Mouse (Mus musculus): ENCODE results near the gene Unc93a.
A peak's percentile ranks its signal among the peaks of the same experiment; 100 is the strongest.
"Not testable (repeated sequence)": the region's sequence is repeated elsewhere in the genome, so short reads cannot be mapped to it uniquely, and the experiment has no call there.

The Unc93a gene

GRCm38 (mm10) chr17:13131710-13132109 is at the start of gene Unc93a:
Gene Unc93a (minus strand): TSS chr17:13131810.
- DNase-seq (ENCODE audit: low spot score in 2 of 2), result not testable (repeated sequence)

GRCm38 (mm10) chr17:13180491-13180890 is 48.9 kb upstream of the Unc93a start:
- DNase-seq (ENCODE audit: low spot score in 2 of 2), result peak in 1 of 2 experiments; percentile 10

GRCm38 (mm10) chr17:13179021-13179420 is 47.4 kb upstream of the Unc93a start:
- not testable (repeated sequence) for DNase-seq (ENCODE audit: low spot score in 2 of 2)

DNA sequence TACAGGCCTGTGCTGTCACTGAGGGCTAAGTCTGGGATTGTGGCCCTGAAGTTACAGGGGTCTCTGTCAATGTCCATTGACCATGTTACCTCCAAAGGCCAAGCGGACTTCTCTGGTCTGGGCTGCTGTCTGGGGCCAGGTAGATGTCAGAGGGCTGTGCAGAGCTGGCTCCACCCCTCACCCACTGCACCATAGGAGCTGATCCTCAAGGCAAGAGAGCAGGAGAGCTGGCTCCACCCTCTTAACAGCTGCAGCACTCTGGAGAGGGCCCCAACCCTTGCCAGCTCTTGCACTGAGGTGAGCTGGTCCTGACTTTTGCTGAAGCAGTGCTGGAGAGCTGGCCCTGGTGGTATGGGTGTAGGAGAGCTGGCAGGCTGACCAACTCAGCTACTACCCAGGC is 46.2 kb upstream of the Unc93a start:
- DNase-seq (ENCODE audit: low spot score in 2 of 2), result not testable (repeated sequence)

DNA sequence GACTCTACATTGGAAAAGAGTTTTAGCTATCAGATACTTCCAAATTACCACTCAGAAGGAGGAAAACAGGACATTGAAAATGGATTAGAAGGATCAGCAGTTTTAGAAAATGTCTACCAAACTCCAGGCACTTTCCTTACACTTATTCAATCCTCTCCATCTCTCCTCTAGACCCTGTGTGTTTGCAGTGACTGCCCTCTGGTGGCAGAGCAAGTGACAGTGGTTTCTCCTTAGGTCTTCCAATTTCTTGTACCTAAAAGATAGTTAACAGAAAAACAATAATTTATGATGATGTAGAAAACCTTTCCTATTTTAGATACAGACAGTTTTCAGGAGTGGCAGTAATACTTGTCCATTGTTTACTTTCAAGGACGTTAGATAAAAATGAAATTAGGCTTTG is 44.0 kb upstream of the Unc93a start:
- not testable (repeated sequence) for DNase-seq (ENCODE audit: low spot score in 2 of 2)

DNA sequence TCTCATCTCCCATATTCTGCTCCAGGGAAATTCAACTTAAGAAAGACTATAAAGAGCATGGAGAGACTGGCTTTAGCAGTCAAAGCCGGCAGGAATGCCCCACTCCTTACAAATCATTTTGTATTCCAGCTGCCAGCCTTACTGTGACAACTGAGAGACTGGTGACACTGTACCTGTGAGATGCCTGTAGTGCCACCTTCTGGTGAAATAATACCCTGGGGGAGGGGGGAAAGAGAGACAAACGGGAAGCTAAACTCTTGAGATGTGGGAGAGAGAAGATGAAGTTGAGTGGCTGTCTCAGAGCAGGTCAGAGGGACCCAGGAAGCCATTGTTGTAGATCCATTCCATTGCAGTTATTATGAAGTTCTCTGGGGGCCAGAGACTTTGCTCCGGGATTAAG is 42.4 kb upstream of the Unc93a start:
- not testable (repeated sequence) for DNase-seq (ENCODE audit: low spot score in 2 of 2)

DNA sequence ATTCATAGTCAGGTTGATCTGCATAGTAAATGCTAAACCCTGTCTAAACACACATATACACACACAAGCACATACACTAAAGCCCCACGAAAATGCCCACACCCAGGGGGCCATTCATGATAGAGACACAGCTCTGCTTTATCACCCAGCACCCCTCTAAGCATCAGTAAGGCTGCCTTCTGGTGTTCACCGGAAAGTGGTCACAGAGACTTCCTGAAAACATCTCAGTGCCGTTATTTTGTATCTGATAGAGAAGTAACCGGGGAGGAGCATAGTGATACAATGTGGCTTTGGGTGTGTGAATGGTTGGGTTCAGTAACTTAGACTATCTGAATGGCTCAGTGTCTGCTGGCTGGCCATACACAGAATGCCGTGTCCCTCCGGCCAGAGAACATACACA is 42.0 kb upstream of the Unc93a start:
- not testable (repeated sequence) for DNase-seq (ENCODE audit: low spot score in 2 of 2)

GRCm38 (mm10) chr17:13146128-13146527 is 14.5 kb upstream of the Unc93a start:
- DNase-seq (ENCODE audit: low spot score in 2 of 2), result not testable (repeated sequence)

GRCm38 (mm10) chr17:13144580-13145215 is 13.1 kb upstream of the Unc93a start:
- DNase-seq (ENCODE audit: low spot score in 2 of 2), result not testable (repeated sequence)

DNA sequence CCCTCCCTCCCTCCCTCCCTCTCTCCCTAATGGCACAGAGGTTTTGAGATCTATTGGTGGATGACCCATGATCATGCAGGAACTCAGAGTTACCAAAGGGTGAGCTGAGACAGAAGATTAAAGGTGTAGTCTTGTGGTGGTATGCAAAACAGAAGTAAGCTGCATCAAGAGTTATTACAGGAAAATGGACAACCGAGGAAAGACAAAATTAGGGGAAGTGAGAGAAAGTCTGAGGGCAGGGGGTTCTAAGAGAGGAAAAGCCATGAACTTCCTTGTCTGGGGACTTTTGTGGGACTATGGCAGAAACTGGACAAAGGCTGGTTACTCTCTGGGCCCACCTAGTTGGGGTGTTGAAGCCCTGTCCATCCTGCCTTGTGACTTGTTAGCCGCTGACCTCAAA is 11.1 kb upstream of the Unc93a start:
- DNase-seq (ENCODE audit: low spot score in 2 of 2), result not testable (repeated sequence)

DNA sequence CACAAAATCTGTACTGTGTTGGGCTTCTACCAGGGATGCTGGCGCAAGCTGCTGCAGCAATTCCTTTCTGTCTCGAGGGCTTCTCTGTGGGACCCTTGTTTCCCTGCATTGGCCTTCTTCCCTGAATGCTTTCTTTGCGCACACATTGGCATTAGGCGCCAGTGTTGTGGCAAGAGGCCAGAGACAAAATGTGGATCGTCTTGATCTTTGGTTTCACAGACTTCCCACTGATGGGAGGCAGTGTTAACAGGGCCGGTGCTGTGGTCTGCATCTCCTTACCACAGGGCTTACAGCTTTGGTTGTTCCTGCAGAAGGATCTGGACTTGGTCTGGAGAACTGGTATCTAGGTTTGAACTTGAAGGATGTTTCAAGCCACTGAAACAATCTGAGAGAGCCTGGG is 3.7 kb upstream of the Unc93a start:
- DNase-seq (ENCODE audit: low spot score in 2 of 2), result peak; percentile 69

DNA sequence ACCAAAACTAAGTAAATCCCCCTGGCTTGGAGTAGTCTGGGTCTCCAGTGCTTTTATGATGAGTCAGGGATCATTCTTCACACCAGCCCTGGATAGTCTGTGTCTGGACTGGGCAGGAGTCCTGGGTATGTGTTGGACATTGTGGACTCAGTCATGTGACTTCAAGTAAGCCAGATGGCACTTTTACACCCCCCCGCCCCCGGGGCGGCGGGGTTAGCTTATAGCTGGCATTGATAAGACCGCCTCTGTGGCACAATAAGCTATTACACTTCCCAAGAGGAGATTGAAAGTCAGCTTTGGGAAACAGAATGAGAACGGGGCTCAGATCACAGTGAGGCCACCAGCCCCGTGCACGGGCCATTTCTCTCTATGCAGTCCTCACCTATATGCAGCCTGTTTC is 742 bp upstream of the Unc93a start:
- not testable (repeated sequence) for DNase-seq (ENCODE audit: low spot score in 2 of 2)

GRCm38 (mm10) chr17:13129737-13130465 is 1.7 kb downstream of the Unc93a start:
- DNase-seq (ENCODE audit: low spot score in 2 of 2), result not testable (repeated sequence)

DNA sequence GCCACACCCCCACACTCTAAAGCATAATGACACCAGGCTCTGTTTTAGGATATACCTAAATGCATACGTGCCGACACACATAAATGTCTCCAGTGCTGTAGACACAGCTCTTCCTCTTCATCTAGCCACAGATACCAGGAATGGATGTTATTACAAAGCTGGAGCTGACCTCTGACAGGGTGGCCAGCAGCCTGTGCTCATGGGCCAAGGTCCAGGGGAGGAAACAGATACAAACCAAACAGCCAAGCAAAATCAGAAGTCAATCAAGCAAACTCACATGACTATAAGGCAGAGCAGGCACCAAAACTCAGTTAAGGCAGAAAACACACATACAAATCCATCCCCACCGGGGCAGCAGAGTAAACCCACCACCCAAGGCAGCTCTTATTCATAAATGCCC is 2.3 kb downstream of the Unc93a start:
- not testable (repeated sequence) for DNase-seq (ENCODE audit: low spot score in 2 of 2)

- DNase-seq (ENCODE audit: low spot score in 2 of 2), result not testable (repeated sequence)
Measured at GRCm38 (mm10) chr17:13124241-13124640, 7.4 kb downstream of the Unc93a start.

DNA sequence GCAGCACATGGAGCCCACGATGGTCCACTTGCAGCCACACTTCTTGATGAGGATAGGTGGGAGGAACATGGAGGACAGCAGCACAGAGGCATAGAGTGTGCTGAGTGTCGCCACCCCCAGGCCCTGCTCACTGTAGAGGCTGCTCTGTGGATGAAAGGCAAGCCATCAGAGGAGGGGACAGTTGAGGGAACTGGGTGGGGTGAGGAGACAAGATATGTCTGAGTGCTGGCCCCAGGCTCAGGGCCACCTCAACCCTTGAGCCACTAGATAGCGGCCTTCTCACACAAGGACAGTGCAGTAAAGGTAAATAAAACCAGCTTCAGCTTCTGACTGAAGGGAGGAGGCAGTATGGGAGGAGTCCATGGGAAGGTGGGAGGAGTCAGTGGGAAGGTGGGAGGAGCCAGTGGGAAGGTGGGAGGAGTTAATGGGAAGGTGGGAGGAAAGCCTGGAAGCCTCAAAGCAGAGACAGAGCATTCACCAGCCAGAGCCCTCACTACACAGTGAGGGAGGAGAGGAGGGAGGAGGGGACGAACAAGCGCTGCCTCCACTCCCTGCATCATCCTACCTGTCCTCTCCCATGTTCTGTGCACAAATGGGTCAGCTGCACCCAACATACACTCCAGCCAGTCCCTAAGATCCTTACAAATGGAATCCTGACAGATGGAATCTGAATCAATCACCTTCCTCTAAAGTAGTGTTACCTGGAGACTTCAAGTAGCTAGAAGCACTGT is 8.1 kb downstream of the Unc93a start:
- DNase-seq (ENCODE audit: low spot score in 2 of 2), result not testable (repeated sequence)

DNA sequence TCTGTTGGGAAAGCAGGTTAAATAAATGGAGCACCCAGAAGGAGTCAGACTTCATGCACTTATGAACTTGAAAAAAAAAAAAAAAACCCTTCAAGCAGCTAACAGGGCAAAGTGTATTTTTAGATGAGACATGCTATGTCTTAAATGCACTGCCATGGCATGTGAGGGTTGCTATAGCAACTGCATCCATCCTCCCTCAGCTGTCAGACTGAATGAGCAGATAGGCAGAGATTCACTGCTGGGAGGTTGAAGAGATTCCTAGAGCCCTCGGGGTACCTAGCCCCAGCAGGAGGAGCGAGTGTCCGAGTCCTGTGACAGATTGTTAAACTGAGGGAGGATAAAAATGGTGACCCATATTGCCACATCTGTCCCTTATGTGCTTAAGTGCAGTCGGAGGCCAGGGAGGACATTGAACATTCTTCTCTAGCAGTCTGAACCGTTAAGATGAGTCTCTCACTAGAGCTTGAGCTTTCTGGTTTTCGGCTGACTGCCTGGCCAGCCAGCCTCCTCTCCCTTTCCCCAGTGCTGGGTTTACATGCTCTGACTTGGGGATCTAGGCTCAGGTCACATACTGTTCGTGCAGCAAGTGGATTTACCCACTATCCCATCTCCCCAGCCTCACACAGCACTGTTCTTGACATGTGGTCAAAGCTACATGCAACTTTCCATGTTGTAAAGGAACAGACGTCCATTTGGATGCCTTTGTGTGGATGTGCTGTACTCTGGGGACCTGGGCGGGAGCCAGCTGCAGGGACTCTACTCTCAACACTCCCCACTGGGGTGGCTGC is 18.9 kb downstream of the Unc93a start:
- DNase-seq (ENCODE audit: low spot score in 2 of 2), result not testable (repeated sequence)

DNA sequence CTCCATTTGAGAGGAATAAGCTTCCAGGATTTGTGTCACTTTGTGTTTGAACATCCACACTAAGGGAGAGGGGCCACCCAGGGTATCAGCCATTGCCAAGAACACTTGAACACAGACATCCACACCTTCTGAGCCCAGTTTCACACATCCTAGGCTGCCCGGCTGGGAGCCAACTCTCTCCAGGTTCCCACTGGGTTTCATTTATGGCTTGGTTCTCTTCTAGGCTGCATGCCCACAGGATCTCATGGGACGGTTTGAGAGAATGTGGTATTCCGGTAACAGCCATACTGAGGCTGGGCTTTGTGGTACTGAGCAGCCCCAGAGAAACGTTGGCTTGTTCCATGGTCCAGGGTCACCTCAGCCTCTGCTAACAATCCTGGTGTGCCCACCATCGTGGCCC is 25.0 kb downstream of the Unc93a start:
- DNase-seq (ENCODE audit: low spot score in 2 of 2), result peak; percentile 73 to 75

DNA sequence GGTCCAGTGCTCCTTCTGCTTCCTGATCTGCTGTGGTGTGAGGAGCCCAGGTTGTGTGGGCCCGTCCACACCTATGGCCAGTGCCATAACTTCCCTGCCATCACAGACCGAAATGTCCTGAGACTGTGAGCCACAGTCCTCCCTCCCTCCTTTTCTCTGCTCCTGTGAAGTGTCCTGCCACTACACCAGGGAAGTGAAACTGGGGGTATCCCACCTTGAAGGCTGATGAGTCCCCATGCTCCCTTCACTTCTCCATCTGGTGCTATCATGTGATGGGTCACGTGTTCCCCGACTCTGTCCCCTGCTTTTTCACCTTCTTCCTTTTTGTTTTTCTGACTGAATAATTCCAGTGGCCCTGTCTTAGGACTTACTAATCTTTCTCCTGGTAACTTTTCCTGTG is 38.6 kb downstream of the Unc93a start:
- not testable (repeated sequence) for DNase-seq (ENCODE audit: low spot score in 2 of 2)

GRCm38 (mm10) chr17:13092100-13092764 is 39.4 kb downstream of the Unc93a start:
- DNase-seq (ENCODE audit: low spot score in 2 of 2), result not testable (repeated sequence)

GRCm38 (mm10) chr17:13091510-13091909 is 40.1 kb downstream of the Unc93a start:
- not testable (repeated sequence) for DNase-seq (ENCODE audit: low spot score in 2 of 2)

Data from right cerebral cortex, postnatal 10 days (tissue).